Mouse (Mus musculus) layer of hippocampus, postnatal 10 days (tissue): Measurements from ENCODE around the gene Tubb1. TPM values are rescaled to one million over a fixed set of nuclear protein-coding genes. Genes with fewer than 3 reads are reported as not detected.

Source experiments
- DNase-seq, 2 experiments: peaks; one replicate each; pipeline ENCODE4 v3.0.0; 2021; ENCODE audit warnings: low spot score in 2 of 2
- total RNA-seq, 2 experiments: library from RNA; stranded (reverse); gene quantifications; 2 replicates each; pipeline ENCODE4 v1.2.3; 2021

Gene Tubb1
- total RNA-seq, 2 experiments from 2014 or later = not detected

DNA sequence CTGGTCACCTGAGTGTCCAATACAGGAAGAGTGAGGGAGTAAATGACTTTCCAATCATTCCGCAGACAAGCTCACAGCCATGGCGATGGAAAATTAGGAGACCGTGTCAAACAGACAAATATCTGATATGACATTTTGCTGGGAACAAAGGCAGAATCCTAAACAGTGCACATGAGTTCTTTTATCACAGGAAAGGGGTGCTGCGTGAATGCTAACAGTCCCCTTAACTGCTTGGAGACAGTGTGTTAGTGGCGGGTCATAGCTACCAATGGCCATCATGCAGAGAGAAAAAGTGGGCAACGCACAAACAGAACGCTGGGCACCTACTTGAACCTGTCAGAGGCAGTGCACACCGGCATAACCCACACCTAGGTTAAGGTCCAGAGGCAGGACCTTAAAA is 51.0 kb downstream of the Tubb1 start:
- no peak for DNase-seq

DNA sequence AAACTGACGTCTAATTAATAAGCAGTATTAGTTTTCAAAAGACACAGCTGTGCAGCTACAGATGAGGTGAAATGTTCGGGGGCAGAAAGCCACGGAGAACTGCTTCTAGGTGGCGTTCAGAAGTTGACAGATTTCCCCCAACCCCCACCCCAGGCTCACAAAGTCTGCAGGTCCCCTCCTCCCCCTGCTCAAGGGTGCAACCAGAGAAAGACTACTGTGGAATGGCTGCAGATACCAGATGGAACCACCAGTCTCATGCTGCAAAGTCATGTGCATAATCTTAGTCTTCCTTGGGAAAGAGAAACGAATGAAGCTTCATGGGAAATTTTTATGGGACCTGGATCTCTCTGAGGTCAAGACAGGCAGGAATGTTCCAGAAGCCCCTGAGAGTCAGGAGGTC is 51.8 kb downstream of the Tubb1 start:
- no peak for DNase-seq

DNA sequence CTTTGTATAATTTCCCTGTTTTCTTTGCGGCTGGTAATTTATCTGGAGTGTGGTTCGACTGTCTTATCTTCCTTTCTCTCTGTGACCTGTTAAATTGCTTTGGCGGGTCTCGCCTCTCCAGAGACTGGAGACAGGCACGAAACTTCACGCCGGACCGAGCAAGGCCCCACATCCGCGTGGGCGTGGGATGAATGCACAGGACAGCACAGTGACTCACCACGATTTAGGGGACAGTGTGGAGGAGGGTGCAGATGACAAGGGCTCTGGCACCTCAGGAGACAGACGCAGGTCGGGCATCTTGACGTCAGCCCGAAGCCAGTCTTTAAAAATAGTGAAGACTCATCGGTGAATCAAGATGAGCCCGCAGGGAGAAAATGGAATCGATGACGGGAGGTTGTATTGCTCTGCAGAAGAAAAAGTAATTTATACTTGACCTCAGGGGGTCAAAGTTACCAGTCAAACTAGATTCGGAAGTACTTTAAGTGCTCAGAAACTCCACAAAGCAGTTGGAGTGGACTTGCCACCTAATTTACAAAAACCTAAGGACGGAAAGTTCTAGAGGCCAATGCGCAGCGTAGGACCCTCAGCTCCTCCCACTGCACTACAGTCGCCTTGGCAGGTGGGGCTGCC is 52.5 kb downstream of the Tubb1 start:
- DNase-seq = no peak

Other genes with a start within 250 kb of the Tubb1 start
- gene Gnas, start 166.4 kb upstream of the Tubb1 start, total RNA-seq = 1,000 to 10,000 TPM; 1,824 to 1,870 TPM
- 1 to 10 TPM; 1.3 to 1.9 TPM for gene Gm20721, start 104.0 kb upstream of the Tubb1 start, total RNA-seq
- gene Nelfcd, start 34.9 kb upstream of the Tubb1 start, total RNA-seq = 10 to 100 TPM; 55.0 to 58.2 TPM
- gene Ctsz, start 11.7 kb upstream of the Tubb1 start, total RNA-seq = 10 to 100 TPM; 23.2 to 25.9 TPM
- gene Atp5e, start 13.4 kb downstream of the Tubb1 start, total RNA-seq = 100 to 1,000 TPM; 332 to 389 TPM
- gene Prelid3b, start 22.4 kb downstream of the Tubb1 start, total RNA-seq = 10 to 100 TPM; 43.4 to 48.0 TPM
- gene Zfp831, start 192.8 kb downstream of the Tubb1 start, total RNA-seq = 1 to 10 TPM; 3.8 TPM